Mouse (Mus musculus) lung, adult 2 months (tissue): ENCODE measurements around the gene Lat2.

Experiments used
- CTCF ChIP-seq: fragments of 200-500 bp; IDR thresholded peaks from 2 replicates; pipeline ENCODE4 v1.5.1; 2011; ENCODE audit warnings: mild to moderate bottlenecking, low read length, control low read depth; ENCODE audit not compliant: insufficient read depth
- POLR2A ChIP-seq: fragments of 200-500 bp; IDR thresholded peaks from 2 replicates; pipeline ENCODE4 v1.6.1; 2011; ENCODE audit warnings: low read depth, mild to moderate bottlenecking, control low read depth, low read length, borderline replicate concordance; ENCODE audit errors: extremely low read depth

GRCm38 (mm10) chr5:134553951-134554546 lies 60.8 kb downstream of the Lat2 start:
- TF ChIP-seq CTCF (no peak), POLR2A (no peak)
